In genomic region chr8:72349838-72350237, GRCm38 (mm10) we compare ENCODE assay signal across 15 mouse cellular contexts. TPM values are rescaled to one million over a fixed set of nuclear protein-coding genes. Genes with fewer than 3 reads are reported as not detected.
DNase-seq lines count a peak whose midpoint lies in the region; ATAC-seq and TF ChIP-seq lines count a peak whose summit lies in the region.
"Had no signal": no experiment of that assay in that cellular context is flagged by ENCODE, and none has a peak within 500 bp of the region (broad histone marks: within the 10 kb centered on the region; RNA-seq: fewer than 3 reads in every experiment).

No protein-coding gene starts in this region.

- H3K4me2 ChIP-seq in forebrain, embryonic 15.5 days (replicated peaks) = no peak overlapping the region
- H3K4me2 ChIP-seq in forebrain, embryonic 16.5 days (ENCODE audit: low read length) = no peak overlapping the region
- no peak overlapping the region for H3K4me2 ChIP-seq in liver, postnatal 0 days (ENCODE audit: low read depth, low read length)
- H3K4me2 ChIP-seq: forebrain, embryonic 12.5 days; midbrain, embryonic 11.5 days had no signal

- H3K4me1 ChIP-seq in forebrain, embryonic 15.5 days = no peaks in the 10 kb centered on the region
- H3K4me1 ChIP-seq in forebrain, embryonic 16.5 days (replicated peaks; ENCODE audit: control insufficient read depth, insufficient read depth, low read length) = no peaks in the 10 kb centered on the region
- H3K4me1 ChIP-seq in liver, postnatal 0 days (ENCODE audit: insufficient read depth) = peaks cover 47% of the 10 kb centered on the region
- H3K4me1 ChIP-seq in brown adipose tissue, adult 24 weeks (ENCODE audit: control insufficient read depth, insufficient read depth, insufficient read length, low read length) = peaks cover 29% of the 10 kb centered on the region
- peaks cover 3% of the 10 kb centered on the region for H3K4me1 ChIP-seq in small intestine, adult 2 months (ENCODE audit: control insufficient read depth, insufficient read depth, insufficient read length, low read length)
- H3K4me1 ChIP-seq in limb, embryonic 10.5 days = peaks cover 3% of the 10 kb centered on the region
- H3K4me1 ChIP-seq: forebrain, embryonic 12.5 days had no signal

- H3K27me3 ChIP-seq in forebrain, embryonic 15.5 days = no peaks in the 10 kb centered on the region
- no peaks in the 10 kb centered on the region for H3K27me3 ChIP-seq in forebrain, embryonic 16.5 days (replicated peaks; ENCODE audit: control insufficient read depth, insufficient read depth, low read length)
- no peaks in the 10 kb centered on the region for H3K27me3 ChIP-seq in liver, postnatal 0 days (ENCODE audit: insufficient read depth, low read length)
- no peaks in the 10 kb centered on the region for H3K27me3 ChIP-seq in small intestine, adult 2 months (ENCODE audit: control insufficient read depth, insufficient read depth, low read length)
- H3K27me3 ChIP-seq in limb, embryonic 10.5 days (ENCODE audit: low read depth, poor library complexity, severe bottlenecking) = no peaks in the 10 kb centered on the region
- H3K27me3 ChIP-seq: forebrain, embryonic 12.5 days had no signal

- peaks cover 26% of the 10 kb centered on the region for H3K36me3 ChIP-seq in forebrain, embryonic 15.5 days
- peaks cover 7% of the 10 kb centered on the region; the same call in 1 of the 2 replicates for H3K36me3 ChIP-seq in forebrain, embryonic 16.5 days (ENCODE audit: control insufficient read depth, insufficient read depth)
- peaks cover 4% of the 10 kb centered on the region for H3K36me3 ChIP-seq in liver, postnatal 0 days (replicated peaks; ENCODE audit: insufficient read depth, low read length)
- peaks cover 11% of the 10 kb centered on the region for H3K36me3 ChIP-seq in small intestine, adult 2 months (ENCODE audit: control insufficient read depth, insufficient read depth, low read length)
- H3K36me3 ChIP-seq in limb, embryonic 10.5 days = peaks cover 73% of the 10 kb centered on the region

- no peak for TF ChIP-seq POLR2A in small intestine, adult 2 months (IDR thresholded peaks at IDR 0.05; ENCODE audit: low read depth, low read length)

- TF ChIP-seq CTCF in liver, postnatal 0 days (IDR thresholded peaks at IDR 0.05; ENCODE audit: low read depth) = no peak
- no peak for TF ChIP-seq CTCF in small intestine, adult 2 months (IDR thresholded peaks at IDR 0.05; ENCODE audit: extremely low read depth, insufficient read length, insufficient replicate concordance, low read depth, low read length)

- peak overlapping the region; percentile 39; the same call in 1 of the 2 replicates for H3K27ac ChIP-seq in forebrain, embryonic 15.5 days (replicated peaks)
- H3K27ac ChIP-seq in forebrain, embryonic 16.5 days (ENCODE audit: low read length) = no peak overlapping the region
- peak overlapping the region; percentile 76 for H3K27ac ChIP-seq in liver, postnatal 0 days (ENCODE audit: low read depth)
- 0 out of 2 replicates have a peak overlapping the region, but pooled peaks have one; percentile 16 for H3K27ac ChIP-seq in brown adipose tissue, adult 24 weeks (replicated peaks; ENCODE audit: low read depth, low read length)
- peak overlapping the region; percentile 17; the same call in 1 of the 2 replicates for H3K27ac ChIP-seq in small intestine, adult 2 months (ENCODE audit: insufficient read depth, low read depth, low read length)
- no peak overlapping the region for H3K27ac ChIP-seq in limb, embryonic 10.5 days
- H3K27ac ChIP-seq: forebrain, embryonic 12.5 days had no signal

- TF ChIP-seq EP300 in liver, postnatal 0 days (IDR thresholded peaks at IDR 0.05; ENCODE audit: low read depth) = no peak

- ATAC-seq in forebrain, embryonic 15.5 days (replicated peaks) = no peak
- ATAC-seq in forebrain, embryonic 16.5 days = no peak
- no peak for ATAC-seq in liver, postnatal 0 days

- no peak overlapping the region for H3K4me3 ChIP-seq in forebrain, embryonic 15.5 days
- H3K4me3 ChIP-seq in forebrain, embryonic 16.5 days (replicated peaks; ENCODE audit: low read length) = no peak overlapping the region
- no peak overlapping the region for H3K4me3 ChIP-seq in liver, postnatal 0 days (ENCODE audit: low read depth, low read length)
- no peak overlapping the region for H3K4me3 ChIP-seq in brown adipose tissue, adult 24 weeks (ENCODE audit: insufficient read depth, low read depth, low read length)
- no peak overlapping the region for H3K4me3 ChIP-seq in small intestine, adult 2 months (ENCODE audit: low read depth, low read length)
- H3K4me3 ChIP-seq in limb, embryonic 10.5 days = no peak overlapping the region
- H3K4me3 ChIP-seq: forebrain, embryonic 12.5 days had no signal

- WGBS in forebrain, embryonic 15.5 days = 90% methylated on average over 9 of the region's 9 CpGs
- 84% methylated on average over 9 of the region's 9 CpGs for WGBS in forebrain, embryonic 16.5 days
- WGBS in liver, postnatal 0 days (ENCODE audit: insufficient replicate concordance) = 54% methylated on average over 9 of the region's 9 CpGs
- WGBS in small intestine, adult 2 months = 74% methylated on average over 9 of the region's 9 CpGs
- WGBS in limb, embryonic 10.5 days = 95% methylated on average over 9 of the region's 9 CpGs

- no peak overlapping the region for H3K9ac ChIP-seq in forebrain, embryonic 15.5 days (replicated peaks)
- no peak overlapping the region for H3K9ac ChIP-seq in forebrain, embryonic 16.5 days (replicated peaks; ENCODE audit: low read depth, low read length)
- no peak overlapping the region for H3K9ac ChIP-seq in liver, postnatal 0 days (replicated peaks)
- H3K9ac ChIP-seq: forebrain, embryonic 12.5 days had no signal

- H3K9me3 ChIP-seq in forebrain, embryonic 15.5 days = no peaks in the 10 kb centered on the region
- H3K9me3 ChIP-seq in forebrain, embryonic 16.5 days (ENCODE audit: control insufficient read depth, low read length) = no peaks in the 10 kb centered on the region
- H3K9me3 ChIP-seq in liver, postnatal 0 days (ENCODE audit: low read length) = no peaks in the 10 kb centered on the region
- no peaks in the 10 kb centered on the region for H3K9me3 ChIP-seq in limb, embryonic 10.5 days (replicated peaks)
- H3K9me3 ChIP-seq: forebrain, embryonic 12.5 days had no signal

- no peak for DNase-seq in liver, postnatal 0 days
- DNase-seq in liver = no peak
- no peak for DNase-seq in kidney, postnatal 36 days
- no peak for DNase-seq in limb, embryonic 10.5 days (ENCODE audit: low spot score)
- DNase-seq: adrenal gland, postnatal 36 days; cerebellum, adult 8-10 months; kidney, postnatal 4 days; lung, adult 18-20 months; right cerebral cortex, postnatal 25 days had no signal

RNA-seq across cellular contexts. Expression of gene Klf2, which starts 31.0 kb away (rescaled TPM):
- polyA plus RNA-seq in forebrain, embryonic 15.5 days (2015; fragmentation: Nextera tagmentation; extraction: Ambion mirVana) = 4.0 and 4.1 TPM in 2 replicates
- 3.2 and 3.8 TPM in 2 replicates for polyA plus RNA-seq in forebrain, embryonic 16.5 days (2015; fragmentation: Nextera tagmentation; extraction: Ambion mirVana)
- 5.6 and 7.4 TPM in 2 replicates for polyA plus RNA-seq in liver, postnatal 0 days (2015; fragmentation: Nextera tagmentation; extraction: Ambion mirVana)
- polyA plus RNA-seq in brown adipose tissue, adult 24 weeks (2012; ENCODE audit: insufficient read depth, insufficient read length, missing spikeins) = 30.6 and 88.0 TPM in 2 replicates
- 21.4 and 24.7 TPM in 2 replicates for polyA plus RNA-seq in small intestine, adult 2 months (2012; rRNA removed)
- polyA plus RNA-seq in limb, embryonic 10.5 days (2016; fragmentation: Nextera tagmentation; extraction: Ambion mirVana) = 3.1 and 3.6 TPM in 2 replicates

RNA-seq across cellular contexts. Expression of gene Gm10282, which starts 44.8 kb away (rescaled TPM):
- polyA plus RNA-seq in forebrain, embryonic 15.5 days (2015; fragmentation: Nextera tagmentation; extraction: Ambion mirVana) = 23.0 and 23.1 TPM in 2 replicates
- polyA plus RNA-seq in forebrain, embryonic 16.5 days (2015; fragmentation: Nextera tagmentation; extraction: Ambion mirVana) = 16.5 and 25.7 TPM in 2 replicates
- 6.3 and 6.4 TPM in 2 replicates for polyA plus RNA-seq in liver, postnatal 0 days (2015; fragmentation: Nextera tagmentation; extraction: Ambion mirVana)
- polyA plus RNA-seq in brown adipose tissue, adult 24 weeks (2012; ENCODE audit: insufficient read depth, insufficient read length, missing spikeins) = not detected in 2 replicates
- 0.41 TPM in 1 of 2 replicates, not detected in the other for polyA plus RNA-seq in small intestine, adult 2 months (2012; rRNA removed)
- polyA plus RNA-seq in limb, embryonic 10.5 days (2016; fragmentation: Nextera tagmentation; extraction: Ambion mirVana) = 25.6 and 29.2 TPM in 2 replicates

Comparison
In these comparisons a context has a peak if more than half of its experiments do, and no peak if none do; other contexts are left out.
1. H3K27ac ChIP-seq: peak in forebrain, embryonic 15.5 days (single experiment), liver, postnatal 0 days (single experiment), brown adipose tissue, adult 24 weeks (single experiment) and small intestine, adult 2 months (single experiment); none in forebrain, embryonic 16.5 days (single experiment) and limb, embryonic 10.5 days (single experiment).